Mouse (Mus musculus) heart, postnatal 0 days (tissue): Measurements from ENCODE around the gene Epor. TPM values are rescaled to one million over a fixed set of nuclear protein-coding genes. Genes with fewer than 3 reads are reported as not detected.

Experiments
- ATAC-seq: fragments of 200-750 bp; cut with Nextera tagmentation; 2 replicates; pipeline ENCODE4 v1.8.0; 2017; ENCODE audit warnings: low read depth, moderate number of reproducible peaks, moderate library complexity; ENCODE audit not compliant: insufficient read depth
- DNase-seq: peaks from one replicate; pipeline ENCODE4 v3.0.0-alpha.2; 2016; ENCODE audit warnings: low spot score
- H3K27ac ChIP-seq: fragments of 300-500 bp; sonication (generic); 2 replicates; pipeline ENCODE4 v1.5.1; 2014; ENCODE audit warnings: low read depth, mild to moderate bottlenecking
- H3K27me3 ChIP-seq: fragments of 300-500 bp; sonication (generic); 2 replicates; pipeline ENCODE4 v1.6.1; 2014; ENCODE audit warnings: low read length, mixed read lengths; ENCODE audit not compliant: control insufficient read depth, insufficient read depth
- H3K36me3 ChIP-seq: fragments of 300-500 bp; sonication (generic); replicated peaks from 2 replicates; pipeline ENCODE4 v1.6.1; 2014; ENCODE audit warnings: low read length, mixed read lengths; ENCODE audit not compliant: control insufficient read depth, insufficient read depth
- H3K4me1 ChIP-seq: fragments of 300-500 bp; sonication (generic); 2 replicates; pipeline ENCODE4 v1.6.1; 2014; ENCODE audit warnings: antibody characterized with exemption; ENCODE audit not compliant: control insufficient read depth, insufficient read depth
- H3K4me2 ChIP-seq: fragments of 300-500 bp; sonication (generic); 2 replicates; pipeline ENCODE4 v1.6.1; 2014; ENCODE audit warnings: low read depth, mild to moderate bottlenecking, low read length, moderate library complexity
- H3K4me3 ChIP-seq: fragments of 300-500 bp; sonication (generic); 2 replicates; pipeline ENCODE4 v1.5.1; 2014; ENCODE audit warnings: low read depth, low read length
- H3K9ac ChIP-seq: fragments of 300-500 bp; sonication (generic); replicated peaks from 2 replicates; pipeline ENCODE4 v1.6.1; 2014; ENCODE audit warnings: low read depth, low read length, mixed read lengths
- H3K9me3 ChIP-seq: fragments of 300-500 bp; sonication (generic); replicated peaks from 2 replicates; pipeline ENCODE4 v1.6.1; 2016; ENCODE audit warnings: low read length; ENCODE audit not compliant: control insufficient read depth
- CTCF ChIP-seq: IDR thresholded peaks from 2 replicates; pipeline ENCODE4 v1.5.1; 2016; ENCODE audit warnings: antibody characterized with exemption, control low read depth, low read depth
- EP300 ChIP-seq: IDR thresholded peaks from 2 replicates; pipeline ENCODE4 v1.6.1; 2016; ENCODE audit warnings: antibody characterized with exemption, low read depth
- WGBS: fragments of 180-500 bp; shearing (Covaris S2); extraction: QIAGEN DNeasy Blood & Tissue Kit; methylation state at CpG from one replicate; pipeline ENCODE4 v1.1.7; 2014; 5-methylcytosine and 5-hydroxymethylcytosine counted together
- polyA plus RNA-seq: library from polyadenylated mRNA; unstranded; fragments of >200 nt; fragmentation: Nextera tagmentation; extraction: Ambion mirVana; gene quantifications from 2 replicates; pipeline ENCODE4 v1.2.1, GENCODE M21; 2015
- total RNA-seq: library from RNA; depleted of rRNA; stranded (reverse); fragments of >200 nt; gene quantifications from 2 replicates; pipeline ENCODE4 v1.2.3, GENCODE M21; 2014; ENCODE audit warnings: low replicate concordance

The Epor gene
- total and polyA plus RNA-seq, 2 experiments from 2014 or later, result 2.8 to 3.4 TPM

DNA sequence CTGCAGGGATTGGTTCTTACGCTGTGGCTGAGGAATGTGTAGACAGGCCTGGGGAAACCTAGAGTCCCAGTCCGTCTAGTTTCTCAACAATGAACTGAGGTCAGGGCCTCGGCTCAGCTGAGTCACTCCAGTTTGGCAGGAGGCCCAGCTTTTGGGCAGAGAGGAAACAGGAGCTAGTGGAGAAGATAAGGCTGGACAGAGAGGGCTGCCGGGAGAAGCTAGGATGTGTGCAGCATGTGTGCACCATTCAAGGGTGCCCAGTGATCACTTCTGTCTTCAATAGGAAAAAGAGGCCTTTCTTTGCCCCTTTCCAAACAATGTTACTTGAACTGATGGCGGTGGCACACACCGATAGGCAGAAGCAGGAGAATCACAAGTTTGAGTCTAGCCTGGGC lies 39.2 kb downstream of the Epor start:
- ATAC-seq (peak; percentile 79), DNase-seq (peak; percentile 96)
- peaks cover 24% of the 10 kb centered on the region for H3K4me1 ChIP-seq

DNA sequence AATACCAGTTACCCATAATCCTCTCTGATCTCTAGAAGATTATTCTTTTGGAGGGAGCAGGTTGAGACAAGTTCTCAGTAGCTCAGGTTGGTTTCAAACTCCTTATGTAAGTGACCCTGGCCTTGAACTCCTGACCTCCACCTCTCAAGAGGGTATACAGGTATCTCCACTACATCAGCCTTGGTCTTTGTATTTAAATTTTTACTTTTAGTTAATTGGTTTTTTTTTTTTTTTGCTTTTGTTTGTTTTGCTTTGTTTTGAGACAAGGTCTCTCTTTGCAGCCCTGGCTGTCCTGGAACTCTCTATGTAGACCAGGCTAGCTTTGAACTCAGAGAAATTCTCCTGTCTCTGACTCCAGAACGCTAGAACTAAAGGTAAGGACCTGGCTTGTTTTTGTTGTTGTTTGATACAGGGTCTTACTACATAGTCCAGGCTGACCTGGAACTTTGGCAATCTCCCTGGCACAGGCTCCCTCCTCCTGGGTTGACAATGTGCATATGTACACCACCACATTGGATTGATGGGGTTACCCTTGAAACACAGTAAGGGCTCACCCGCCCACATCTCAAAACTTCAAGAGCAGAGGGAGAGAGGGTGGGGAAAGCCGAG lies 39.7 kb downstream of the Epor start:
- Histone ChIP-seq H3K36me3 (no peaks in the 10 kb centered on the region), H3K4me2 (no peak overlapping the region), H3K9me3 (no peaks in the 10 kb centered on the region), H3K27ac (peak overlapping the region; percentile 77), H3K4me3 (no peak overlapping the region), H3K27me3 (no peaks in the 10 kb centered on the region), H3K9ac (no peak overlapping the region), H3K4me1 (peaks cover 24% of the 10 kb centered on the region)
- DNase-seq (no peak), ATAC-seq (no peak)
- no peak for TF ChIP-seq EP300
- no peak for TF ChIP-seq CTCF
- 13% methylated on average over 3 of the region's 3 CpGs for WGBS

More for the DNA sequence above, 39.2 kb downstream of the Epor start:
- H3K4me3 ChIP-seq, result no peak overlapping the region
- no peak overlapping the region for H3K9ac ChIP-seq
- H3K36me3 ChIP-seq, result no peaks in the 10 kb centered on the region
- no peak for TF ChIP-seq CTCF
- TF ChIP-seq EP300, result no peak; the same call in 1 of the 2 replicates
- peak overlapping the region; percentile 77 for H3K27ac ChIP-seq
- no peaks in the 10 kb centered on the region for H3K9me3 ChIP-seq
- 18% methylated on average over 6 of the region's 6 CpGs for WGBS
- no peak overlapping the region for H3K4me2 ChIP-seq
- H3K27me3 ChIP-seq, result no peaks in the 10 kb centered on the region

DNA sequence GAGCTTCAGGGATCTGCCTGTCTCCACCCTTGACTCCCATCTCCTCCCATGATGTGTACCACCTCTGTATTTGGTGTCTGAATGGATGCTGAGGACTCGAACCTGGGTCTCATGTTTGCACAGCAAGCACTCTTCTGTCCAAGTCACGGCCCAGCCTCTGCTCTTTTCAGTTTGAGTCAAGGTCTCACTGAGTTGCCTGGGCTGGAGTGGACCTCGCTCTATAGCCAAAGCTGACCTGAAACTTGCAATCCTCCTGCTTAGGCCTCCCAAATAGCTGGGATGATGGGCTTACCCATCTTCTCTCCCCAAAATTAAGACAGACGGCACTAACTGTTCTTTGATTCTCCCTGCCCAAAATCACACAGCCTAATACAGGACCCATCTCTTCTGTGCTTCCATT lies 40.3 kb downstream of the Epor start:
- ATAC-seq, result no peak
- 85% methylated on average over 4 of the region's 4 CpGs for WGBS

DNA sequence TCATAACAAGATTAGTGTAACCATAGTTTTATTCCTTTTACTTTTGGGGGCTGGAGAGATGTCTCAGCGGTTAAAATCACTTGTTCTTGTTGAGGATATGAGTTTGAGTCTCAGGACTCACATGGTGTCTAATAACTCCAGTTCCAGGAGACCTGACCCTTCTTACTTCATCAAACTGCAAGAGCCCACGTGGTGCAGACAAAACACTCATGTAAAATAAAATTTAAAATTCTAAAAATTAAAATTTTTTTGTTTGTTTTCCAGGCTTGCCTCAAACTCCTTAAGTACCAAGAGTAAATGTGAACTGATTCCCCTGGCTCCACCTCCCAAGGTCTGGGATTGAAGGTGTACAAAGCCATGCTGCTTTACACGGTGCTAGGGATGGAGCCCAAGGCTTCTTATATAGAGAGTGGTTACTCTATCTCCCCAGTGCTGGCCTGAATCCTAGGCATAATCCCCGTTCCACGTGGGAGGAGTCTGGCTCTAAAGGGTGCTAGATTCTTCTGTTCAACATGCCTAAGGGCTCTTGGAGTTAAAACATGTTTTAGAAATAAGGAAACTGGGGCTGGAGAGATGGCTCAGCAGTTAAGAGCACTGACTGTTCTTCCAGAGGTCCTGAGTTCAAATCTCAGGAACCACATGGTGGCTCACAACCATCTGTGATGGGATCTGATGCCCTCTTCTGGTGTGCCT lies 44.5 kb downstream of the Epor start:
- Histone ChIP-seq H3K4me1 (peaks cover 6% of the 10 kb centered on the region; the same call in 1 of the 2 replicates), H3K36me3 (no peaks in the 10 kb centered on the region), H3K9me3 (no peaks in the 10 kb centered on the region), H3K9ac (no peak overlapping the region), H3K4me3 (peak overlapping the region; percentile 63), H3K27ac (0 out of 2 replicates have a peak overlapping the region, but pooled peaks have one; percentile 19), H3K27me3 (no peaks in the 10 kb centered on the region), H3K4me2 (peak overlapping the region; percentile 94)
- DNase-seq, result no peak
- ATAC-seq, result no peak
- no peak for TF ChIP-seq CTCF
- TF ChIP-seq EP300, result no peak
- WGBS, result 25% methylated on average over 5 of the region's 5 CpGs

More for the DNA sequence above, 40.3 kb downstream of the Epor start:
- H3K4me2 ChIP-seq, result no peak overlapping the region
- H3K27ac ChIP-seq, result peak overlapping the region; percentile 77
- H3K9me3 ChIP-seq, result no peaks in the 10 kb centered on the region
- H3K4me3 ChIP-seq, result no peak overlapping the region
- H3K27me3 ChIP-seq, result no peaks in the 10 kb centered on the region
- no peaks in the 10 kb centered on the region for H3K36me3 ChIP-seq
- H3K4me1 ChIP-seq, result peaks cover 24% of the 10 kb centered on the region
- TF ChIP-seq EP300, result no peak
- H3K9ac ChIP-seq, result no peak overlapping the region
- DNase-seq, result no peak

DNA sequence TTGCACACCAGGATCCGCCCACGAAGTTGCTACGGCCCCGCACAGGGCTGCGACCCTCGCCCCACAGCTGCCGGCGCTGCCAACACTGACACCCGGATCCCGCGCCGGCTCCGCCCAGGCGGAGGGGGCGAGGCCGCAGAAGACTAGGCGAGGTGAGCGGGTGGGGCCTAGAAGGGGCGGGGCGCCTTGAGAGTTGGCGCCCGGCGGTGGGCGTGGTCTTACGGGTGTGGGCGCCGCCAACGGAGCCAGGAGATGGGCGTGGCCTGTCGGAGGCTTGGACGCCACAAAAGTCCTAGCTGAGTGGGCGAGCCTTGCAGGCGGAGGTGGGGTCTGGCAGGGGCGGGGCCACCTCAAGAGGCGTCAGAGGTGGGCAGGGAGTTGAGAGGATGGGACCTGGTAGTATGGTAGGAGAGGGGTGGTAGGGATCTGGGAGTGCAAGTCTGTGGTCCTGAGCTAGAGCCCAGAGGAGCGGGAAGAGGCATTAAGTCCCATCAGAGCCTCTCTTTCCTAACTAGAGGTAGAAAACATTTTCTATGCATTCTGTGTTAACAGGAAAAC lies 45.2 kb downstream of the Epor start, which contains the start of gene Rab3d:
Rab3d (minus strand) TSS at position 158 of the 558 bp plus-strand sequence.
- DNase-seq (peak; percentile 96), ATAC-seq (peak; percentile 93)
- no peaks in the 10 kb centered on the region for H3K9me3 ChIP-seq
- peak within 1 kb of the TSS; percentile 94 for H3K4me2 ChIP-seq
- no peaks in the 10 kb centered on the region for H3K36me3 ChIP-seq
- TF ChIP-seq EP300 (no peak), CTCF (no peak)
- peak within 1 kb of the TSS; percentile 63 for H3K4me3 ChIP-seq
- H3K27me3 ChIP-seq, result no peaks in the 10 kb centered on the region
- H3K27ac ChIP-seq, result peak within 1 kb of the TSS; percentile 19; the same call in 1 of the 2 replicates
- H3K4me1 ChIP-seq, result no peaks in the 10 kb centered on the region
- under 1% methylated on average over 35 of the region's 36 CpGs for WGBS
- peak within 1 kb of the TSS; percentile 35 for H3K9ac ChIP-seq
